Mouse (Mus musculus): ENCODE data around the gene Gm42906. TPM values are rescaled to one million over a fixed set of nuclear protein-coding genes. Genes with fewer than 3 reads are reported as not detected.

The Gm42906 gene
- polyA plus RNA-seq, 1 experiment from 2014 or later, result not detected

DNA sequence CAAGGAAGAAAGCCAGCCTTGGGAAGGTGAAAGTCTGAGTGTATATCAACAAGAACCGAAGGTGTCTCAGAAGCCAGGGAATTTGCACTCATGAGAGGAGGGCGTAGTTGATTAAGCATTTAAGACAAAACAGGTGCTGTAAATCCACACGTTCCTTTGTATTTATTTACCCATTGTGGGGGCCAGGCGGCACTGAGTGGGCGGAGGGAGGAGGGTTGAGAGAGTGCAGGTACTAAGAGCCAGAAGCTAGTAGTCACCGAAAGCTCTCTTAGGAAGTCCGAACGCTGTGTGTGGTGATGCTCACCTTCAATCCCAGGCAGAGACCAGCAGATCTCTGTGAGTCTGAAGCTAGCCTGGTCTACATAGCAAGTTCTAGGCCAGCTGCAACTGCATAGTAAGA, 342.2 kb downstream of the Gm42906 start:
- ATAC-seq, result no peak
- Histone ChIP-seq H3K9ac (no peak overlapping the region), H3K27me3 (no peaks in the 10 kb centered on the region), H3K9me3 (replicated peaks) (no peaks in the 10 kb centered on the region), H3K4me2 (no peak overlapping the region), H3K4me3 (no peak overlapping the region), H3K4me1 (peaks cover 5% of the 10 kb centered on the region; the same call in 1 of the 2 replicates), H3K36me3 (ENCODE audit: poor library complexity, severe bottlenecking) (no peaks in the 10 kb centered on the region), H3K27ac (no peak overlapping the region)
- WGBS, result 84% methylated on average over 8 of the region's 8 CpGs

DNA sequence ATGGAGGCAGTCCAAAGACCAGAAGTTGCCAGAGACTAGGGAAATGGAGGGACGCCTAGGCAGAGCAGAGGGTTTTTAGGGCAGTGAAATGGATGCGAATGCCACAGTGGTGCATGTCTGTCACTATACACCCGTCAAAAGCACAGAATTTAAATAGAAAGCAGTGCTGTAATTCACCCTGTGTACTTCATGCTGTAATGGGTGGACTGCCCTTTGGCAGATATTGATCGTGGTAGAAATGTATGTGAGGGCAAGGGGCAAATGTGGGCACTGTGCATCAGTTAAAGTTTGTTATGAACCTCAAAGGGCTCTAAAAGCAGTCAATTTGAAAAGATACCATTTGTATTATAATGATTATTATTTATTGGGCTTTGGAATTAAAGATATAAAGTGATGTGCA, 347.7 kb downstream of the Gm42906 start:
- H3K36me3 ChIP-seq (ENCODE audit: poor library complexity, severe bottlenecking), result no peaks in the 10 kb centered on the region
- no peak overlapping the region for H3K27ac ChIP-seq
- H3K4me2 ChIP-seq, result no peak overlapping the region
- WGBS, result 88% methylated on average over 4 of the region's 4 CpGs
- ATAC-seq, result no peak
- H3K27me3 ChIP-seq, result no peaks in the 10 kb centered on the region
- H3K4me1 ChIP-seq, result no peaks in the 10 kb centered on the region
- H3K4me3 ChIP-seq, result no peak overlapping the region
- H3K9ac ChIP-seq, result no peak overlapping the region
- H3K9me3 ChIP-seq (replicated peaks), result no peaks in the 10 kb centered on the region

DNA sequence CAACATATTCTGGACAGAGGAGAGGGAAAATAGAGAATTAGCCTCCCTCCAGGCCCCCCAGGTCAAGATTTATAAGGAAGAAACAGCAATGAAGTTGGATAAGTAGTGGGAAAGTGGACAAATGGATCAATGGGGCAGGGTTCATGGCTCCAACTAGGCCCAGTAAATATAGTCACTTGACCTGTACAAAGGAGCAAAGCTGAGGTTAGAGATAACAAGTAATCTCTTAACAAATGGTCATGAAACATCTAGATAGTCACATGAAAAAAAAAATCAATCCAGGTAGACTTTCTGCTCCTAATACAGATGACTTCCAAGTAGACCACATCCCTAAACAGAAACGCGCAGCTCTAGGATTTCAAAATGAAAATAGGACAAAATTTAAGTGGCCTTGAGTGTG, 350.0 kb downstream of the Gm42906 start:
- no peak for ATAC-seq
- WGBS, result 97% methylated on average over 2 of the region's 2 CpGs

DNA sequence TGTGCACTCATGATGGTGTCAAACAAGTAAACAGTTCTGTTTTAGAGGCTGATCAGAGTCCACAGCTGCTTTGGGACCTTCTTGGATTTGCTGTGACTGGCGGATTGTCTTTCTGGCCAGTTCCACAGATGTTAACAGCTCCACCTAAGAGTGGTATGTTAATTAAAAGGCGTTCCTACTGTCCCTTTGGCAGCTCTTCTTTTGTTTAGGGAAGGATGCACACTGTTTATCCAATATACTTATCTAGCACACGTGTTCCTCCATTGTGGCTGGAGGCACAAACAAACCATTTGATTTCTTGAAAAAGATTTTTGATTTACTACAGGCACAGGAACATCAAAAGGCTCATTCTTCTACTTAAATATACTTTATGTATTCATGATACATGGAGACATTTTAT, 351.0 kb downstream of the Gm42906 start:
- Histone ChIP-seq H3K4me3 (no peak overlapping the region), H3K9me3 (replicated peaks) (no peaks in the 10 kb centered on the region), H3K4me2 (no peak overlapping the region), H3K9ac (no peak overlapping the region), H3K4me1 (no peaks in the 10 kb centered on the region), H3K27me3 (no peaks in the 10 kb centered on the region), H3K27ac (no peak overlapping the region), H3K36me3 (ENCODE audit: poor library complexity, severe bottlenecking) (no peaks in the 10 kb centered on the region)
- 69% methylated on average over 3 of the region's 3 CpGs for WGBS
- ATAC-seq, result no peak

More for the DNA sequence above, 350.0 kb downstream of the Gm42906 start:
- H3K9ac ChIP-seq, result no peak overlapping the region
- H3K27ac ChIP-seq, result no peak overlapping the region
- no peak overlapping the region for H3K4me3 ChIP-seq
- no peaks in the 10 kb centered on the region for H3K4me1 ChIP-seq
- H3K36me3 ChIP-seq (ENCODE audit: poor library complexity, severe bottlenecking), result no peaks in the 10 kb centered on the region
- no peak overlapping the region for H3K4me2 ChIP-seq
- H3K27me3 ChIP-seq, result no peaks in the 10 kb centered on the region
- H3K9me3 ChIP-seq (replicated peaks), result no peaks in the 10 kb centered on the region

DNA sequence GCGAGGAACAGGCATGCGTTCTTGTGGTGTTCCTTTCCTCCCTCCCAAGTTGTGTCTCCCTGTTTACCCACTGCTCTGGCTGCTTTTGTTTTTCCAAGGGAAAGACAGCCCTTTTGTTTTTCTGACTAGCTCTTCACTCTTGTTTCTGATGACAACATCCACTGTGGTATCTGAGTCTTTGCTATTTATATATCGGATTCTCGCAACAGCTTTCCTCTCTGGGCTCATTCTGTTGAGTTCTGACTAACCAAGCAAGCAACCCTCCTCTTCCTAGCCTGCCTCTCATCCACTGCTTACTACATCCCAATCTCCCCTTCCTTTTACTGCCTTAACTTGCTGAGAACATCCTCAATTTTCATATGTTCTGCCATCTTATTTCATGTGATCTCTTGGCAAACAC, 353.7 kb downstream of the Gm42906 start:
- Histone ChIP-seq H3K9me3 (replicated peaks) (no peaks in the 10 kb centered on the region), H3K27me3 (no peaks in the 10 kb centered on the region), H3K4me3 (no peak overlapping the region), H3K4me2 (no peak overlapping the region), H3K4me1 (no peaks in the 10 kb centered on the region), H3K9ac (no peak overlapping the region), H3K36me3 (ENCODE audit: poor library complexity, severe bottlenecking) (no peaks in the 10 kb centered on the region), H3K27ac (no peak overlapping the region)
- 85% methylated on average over 4 of the region's 4 CpGs for WGBS
- no peak for ATAC-seq

DNA sequence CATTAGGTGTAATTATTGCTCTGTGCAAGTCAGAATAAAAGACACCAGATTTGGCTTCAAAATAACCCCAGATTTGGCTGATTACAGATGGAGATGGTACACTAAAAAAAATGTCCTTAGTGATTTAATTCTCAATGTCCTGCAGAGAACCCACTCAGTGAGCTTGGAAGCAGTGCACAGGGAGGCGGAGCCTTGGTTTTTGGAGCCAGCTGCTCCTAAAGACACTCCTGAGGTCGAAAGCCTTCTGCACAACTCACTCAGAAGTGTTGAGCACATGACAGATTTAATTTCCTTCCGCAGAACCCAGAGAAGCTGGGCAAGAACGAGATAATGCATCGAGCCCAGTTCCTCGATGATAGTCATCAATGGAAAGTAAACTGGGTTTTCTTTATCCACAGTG, 356.5 kb downstream of the Gm42906 start:
- Histone ChIP-seq H3K27ac (no peak overlapping the region), H3K9ac (no peak overlapping the region), H3K4me2 (no peak overlapping the region), H3K4me3 (no peak overlapping the region), H3K4me1 (no peaks in the 10 kb centered on the region), H3K27me3 (no peaks in the 10 kb centered on the region), H3K9me3 (replicated peaks) (no peaks in the 10 kb centered on the region), H3K36me3 (ENCODE audit: poor library complexity, severe bottlenecking) (no peaks in the 10 kb centered on the region)
- WGBS, result 83% methylated on average over 6 of the region's 6 CpGs
- ATAC-seq, result no peak

DNA sequence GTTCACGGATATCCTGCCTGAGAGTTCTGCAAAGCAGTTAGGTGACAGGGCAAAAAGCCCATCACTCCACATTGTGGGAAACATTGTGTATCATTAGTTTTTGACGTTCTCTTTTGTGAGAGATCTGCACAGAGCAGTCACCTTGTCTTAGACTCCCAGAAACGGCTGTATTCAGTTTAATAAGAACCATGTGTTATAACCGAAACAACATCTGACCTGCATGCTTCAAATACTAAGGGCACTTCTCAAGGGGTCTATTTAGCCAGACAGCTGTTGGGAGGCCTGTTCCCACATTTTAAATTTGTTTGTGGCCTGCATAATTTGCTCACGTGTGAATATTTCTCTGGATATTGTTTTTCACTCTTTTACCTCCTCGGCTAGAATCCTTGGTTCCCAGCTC, 357.1 kb downstream of the Gm42906 start:
- no peaks in the 10 kb centered on the region for H3K27me3 ChIP-seq
- no peak overlapping the region for H3K4me3 ChIP-seq
- no peaks in the 10 kb centered on the region for H3K36me3 ChIP-seq (ENCODE audit: poor library complexity, severe bottlenecking)
- H3K4me1 ChIP-seq, result no peaks in the 10 kb centered on the region
- no peak overlapping the region for H3K4me2 ChIP-seq
- no peaks in the 10 kb centered on the region for H3K9me3 ChIP-seq (replicated peaks)
- H3K9ac ChIP-seq, result no peak overlapping the region
- H3K27ac ChIP-seq, result no peak overlapping the region
- 77% methylated on average over 6 of the region's 6 CpGs for WGBS
- ATAC-seq, result no peak

DNA sequence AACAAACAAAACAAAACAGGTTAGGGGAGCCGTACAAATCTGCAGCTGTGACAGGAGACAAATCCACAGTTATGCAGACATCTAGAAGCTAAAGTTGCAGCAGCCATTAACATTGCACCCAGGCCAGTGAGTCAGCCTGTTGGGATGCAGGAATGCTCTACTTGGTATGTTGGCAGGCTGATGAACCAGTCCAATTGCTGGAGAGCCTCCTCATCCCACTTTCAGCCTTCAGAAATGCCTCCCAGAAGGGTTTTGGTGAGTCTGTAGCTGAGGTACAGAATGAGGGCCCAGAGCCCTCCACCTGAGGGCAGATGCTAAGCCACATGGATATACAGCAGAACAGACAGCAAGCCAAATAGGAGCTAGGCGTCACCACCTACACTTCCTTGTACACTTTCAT, 358.4 kb downstream of the Gm42906 start:
- Histone ChIP-seq H3K36me3 (ENCODE audit: poor library complexity, severe bottlenecking) (no peaks in the 10 kb centered on the region), H3K4me3 (no peak overlapping the region), H3K9me3 (replicated peaks) (no peaks in the 10 kb centered on the region), H3K4me1 (no peaks in the 10 kb centered on the region), H3K27ac (no peak overlapping the region), H3K9ac (no peak overlapping the region), H3K27me3 (no peaks in the 10 kb centered on the region), H3K4me2 (no peak overlapping the region)
- no peak for ATAC-seq
- WGBS, result 93% methylated on average over 2 of the region's 2 CpGs

DNA sequence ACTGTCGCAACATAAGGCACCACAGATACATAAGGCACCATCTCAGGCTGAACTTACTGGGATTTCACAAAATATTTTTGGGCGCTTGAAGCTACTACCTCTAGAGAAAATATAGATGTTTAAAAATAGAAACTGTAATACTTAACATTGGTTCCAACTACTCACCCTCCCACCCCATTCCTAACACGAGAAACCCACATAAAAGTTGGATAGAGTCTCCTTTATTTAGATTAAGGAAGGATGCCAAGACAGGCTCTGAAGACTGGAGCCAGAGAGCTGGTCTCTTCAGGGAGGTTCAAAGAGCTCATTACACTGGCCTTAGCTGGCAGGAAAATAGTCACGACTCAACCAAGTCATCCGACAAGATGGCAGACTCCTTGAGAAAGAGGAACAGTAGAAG, 361.9 kb downstream of the Gm42906 start:
- H3K4me2 ChIP-seq, result no peak overlapping the region
- ATAC-seq, result no peak
- 0 out of 2 replicates have a peak, but pooled peaks cover 7% of the 10 kb centered on the region for H3K9me3 ChIP-seq (replicated peaks)
- H3K9ac ChIP-seq, result no peak overlapping the region
- WGBS, result 83% methylated on average over 5 of the region's 5 CpGs
- no peak overlapping the region for H3K4me3 ChIP-seq
- no peaks in the 10 kb centered on the region for H3K27me3 ChIP-seq
- H3K27ac ChIP-seq, result no peak overlapping the region
- no peaks in the 10 kb centered on the region for H3K36me3 ChIP-seq (ENCODE audit: poor library complexity, severe bottlenecking)
- no peaks in the 10 kb centered on the region for H3K4me1 ChIP-seq

DNA sequence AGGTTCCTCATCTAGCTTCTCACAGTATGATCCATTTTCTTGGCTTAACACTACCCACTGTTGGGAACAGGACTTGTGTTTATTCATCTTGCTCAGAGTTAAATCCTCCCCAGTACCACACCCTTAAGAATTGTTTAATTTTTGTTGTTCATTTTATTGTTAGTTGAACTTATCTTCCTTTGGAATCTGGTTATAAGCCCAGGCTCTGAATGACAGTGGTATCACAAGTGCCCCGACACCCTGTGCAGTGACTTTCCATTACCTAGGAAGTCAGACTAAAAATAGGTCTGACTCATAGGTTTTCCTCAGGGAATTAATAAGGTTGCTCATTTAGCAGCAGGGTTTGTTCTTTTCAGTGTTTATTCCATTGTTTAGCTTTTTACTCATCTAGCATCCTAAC, 362.7 kb downstream of the Gm42906 start:
- WGBS, result 94% methylated on average over 1 of the region's 1 CpGs
- Histone ChIP-seq H3K4me2 (no peak overlapping the region), H3K27me3 (no peaks in the 10 kb centered on the region), H3K9ac (no peak overlapping the region), H3K9me3 (replicated peaks) (0 out of 2 replicates have a peak, but pooled peaks cover 7% of the 10 kb centered on the region), H3K27ac (no peak overlapping the region), H3K4me3 (no peak overlapping the region), H3K36me3 (ENCODE audit: poor library complexity, severe bottlenecking) (no peaks in the 10 kb centered on the region), H3K4me1 (no peaks in the 10 kb centered on the region)
- no peak for ATAC-seq

DNA sequence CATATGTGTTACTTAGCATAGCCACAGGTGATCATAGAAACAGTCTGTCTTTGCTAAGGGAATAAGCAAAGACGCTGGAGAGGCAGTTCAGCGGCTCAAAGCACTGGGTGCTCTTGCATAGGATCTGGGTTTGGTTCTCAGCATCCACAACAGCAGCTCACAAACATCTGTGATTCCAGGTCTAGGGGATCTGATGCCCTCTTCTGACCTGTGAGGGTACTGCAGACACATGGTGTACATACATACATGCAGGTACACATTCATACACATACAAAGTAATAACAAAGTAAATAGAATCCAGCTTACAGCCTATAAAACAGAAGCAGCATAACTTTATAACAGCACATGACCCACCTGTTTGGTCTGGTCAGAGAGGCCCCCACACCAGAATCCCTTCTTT, 366.0 kb downstream of the Gm42906 start:
- WGBS, result 94% methylated on average over 2 of the region's 2 CpGs
- no peaks in the 10 kb centered on the region for H3K4me1 ChIP-seq
- H3K36me3 ChIP-seq (ENCODE audit: poor library complexity, severe bottlenecking), result no peaks in the 10 kb centered on the region
- no peaks in the 10 kb centered on the region for H3K27me3 ChIP-seq
- ATAC-seq, result no peak
- H3K27ac ChIP-seq, result no peak overlapping the region
- H3K9ac ChIP-seq, result no peak overlapping the region
- H3K4me3 ChIP-seq, result no peak overlapping the region
- 0 out of 2 replicates have a peak, but pooled peaks cover 7% of the 10 kb centered on the region for H3K9me3 ChIP-seq (replicated peaks)
- H3K4me2 ChIP-seq, result no peak overlapping the region

DNA sequence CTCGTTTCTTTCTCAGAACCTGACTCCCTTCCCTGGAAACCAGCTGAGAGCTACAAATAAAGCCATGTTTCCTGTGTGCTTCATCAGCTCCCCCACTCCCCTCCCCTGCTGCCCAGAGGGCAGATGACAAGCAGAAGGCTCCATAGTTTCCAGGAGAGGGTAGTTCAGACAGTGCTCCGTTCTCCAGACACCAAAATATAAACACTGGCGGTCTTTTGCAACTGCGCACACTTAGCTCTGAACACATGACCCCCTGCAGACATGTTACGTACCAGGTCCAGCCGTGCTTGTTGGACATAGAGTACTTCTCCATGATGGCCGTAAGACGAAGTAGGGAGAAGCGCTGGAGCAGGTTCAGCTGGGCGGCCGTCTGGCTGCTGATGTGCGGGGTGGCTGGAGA, 367.5 kb downstream of the Gm42906 start:
- no peaks in the 10 kb centered on the region for H3K27me3 ChIP-seq
- H3K4me1 ChIP-seq, result 0 out of 2 replicates have a peak, but pooled peaks cover 5% of the 10 kb centered on the region
- no peak overlapping the region for H3K9ac ChIP-seq
- ATAC-seq, result no peak
- 80% methylated on average over 12 of the region's 12 CpGs for WGBS
- H3K4me2 ChIP-seq, result no peak overlapping the region
- H3K27ac ChIP-seq, result peak overlapping the region; percentile 16; the same call in 1 of the 2 replicates
- H3K9me3 ChIP-seq (replicated peaks), result 0 out of 2 replicates have a peak, but pooled peaks cover 7% of the 10 kb centered on the region
- H3K4me3 ChIP-seq, result no peak overlapping the region
- no peaks in the 10 kb centered on the region for H3K36me3 ChIP-seq (ENCODE audit: poor library complexity, severe bottlenecking)

DNA sequence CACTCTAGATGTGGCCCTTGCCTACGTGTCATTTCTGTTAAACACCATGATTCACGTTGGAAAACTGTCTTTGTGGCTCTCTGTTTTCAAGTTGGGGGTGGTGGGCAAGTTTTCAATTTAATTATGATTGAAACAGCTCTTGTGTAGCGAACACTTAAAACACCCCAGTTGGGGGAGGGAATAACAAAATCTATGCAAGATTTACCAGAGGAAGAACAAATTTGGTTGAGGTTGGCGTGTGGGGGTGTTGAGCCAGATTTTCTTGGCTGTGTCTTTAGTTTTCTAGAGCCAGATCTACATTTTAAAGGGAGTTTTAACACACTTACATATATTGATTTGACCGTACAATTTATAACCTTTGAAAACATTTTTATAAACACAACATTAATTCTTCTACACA, 368.2 kb downstream of the Gm42906 start:
- 90% methylated on average over 5 of the region's 5 CpGs for WGBS
- Histone ChIP-seq H3K4me1 (peaks cover 9% of the 10 kb centered on the region; the same call in 1 of the 2 replicates), H3K9me3 (replicated peaks) (0 out of 2 replicates have a peak, but pooled peaks cover 7% of the 10 kb centered on the region), H3K4me3 (no peak overlapping the region), H3K4me2 (no peak overlapping the region), H3K27ac (no peak overlapping the region), H3K36me3 (ENCODE audit: poor library complexity, severe bottlenecking) (no peaks in the 10 kb centered on the region), H3K27me3 (no peaks in the 10 kb centered on the region), H3K9ac (no peak overlapping the region)
- ATAC-seq, result no peak

All from forebrain, embryonic 13.5 days (tissue).